Mouse (Mus musculus) intestine, embryonic 15.5 days (tissue): ENCODE measurements around the gene Pias3. TPM values are rescaled to one million over a fixed set of nuclear protein-coding genes. Genes with fewer than 3 reads are reported as not detected.

Experiments
- ATAC-seq: fragments of 200-750 bp; cut with Nextera tagmentation; 2 replicates; pipeline ENCODE4 v1.8.0; 2017; ENCODE audit warnings: moderate TSS enrichment, moderate library complexity
- H3K27ac ChIP-seq: fragments of 300-500 bp; sonication (generic); 2 replicates; pipeline ENCODE4 v1.5.1; 2015; ENCODE audit warnings: mild to moderate bottlenecking, inconsistent platforms
- H3K27me3 ChIP-seq: fragments of 300-500 bp; sonication (generic); replicated peaks from 2 replicates; pipeline ENCODE4 v1.6.1; 2015; ENCODE audit warnings: inconsistent platforms
- H3K36me3 ChIP-seq: fragments of 300-500 bp; sonication (generic); 2 replicates; pipeline ENCODE4 v1.6.1; 2015; ENCODE audit warnings: inconsistent platforms
- H3K4me1 ChIP-seq: fragments of 300-500 bp; sonication (generic); replicated peaks from 2 replicates; pipeline ENCODE4 v1.6.1; 2015; ENCODE audit warnings: inconsistent platforms
- H3K4me2 ChIP-seq: fragments of 300-500 bp; sonication (generic); replicated peaks from 2 replicates; pipeline ENCODE4 v1.6.1; 2015; ENCODE audit warnings: mild to moderate bottlenecking, inconsistent platforms
- H3K4me3 ChIP-seq: fragments of 300-500 bp; sonication (generic); replicated peaks from 2 replicates; pipeline ENCODE4 v1.5.1; 2015; ENCODE audit warnings: inconsistent platforms
- H3K9ac ChIP-seq: fragments of 300-500 bp; sonication (generic); 2 replicates; pipeline ENCODE4 v1.6.1; 2015; ENCODE audit warnings: inconsistent platforms
- H3K9me3 ChIP-seq: fragments of 300-500 bp; sonication (generic); 2 replicates; pipeline ENCODE4 v1.6.1; 2016; ENCODE audit warnings: inconsistent platforms
- WGBS: fragments of 180-500 bp; shearing (Covaris S2); methylation state at CpG from one replicate; pipeline ENCODE4 v1.1.7; 2015; 5-methylcytosine and 5-hydroxymethylcytosine counted together
- polyA plus RNA-seq: library from polyadenylated mRNA; unstranded; fragments of >200 nt; fragmentation: Nextera tagmentation; extraction: Ambion mirVana; gene quantifications from 2 replicates; pipeline ENCODE4 v1.2.1, GENCODE M21; 2015

Gene Pias3
- polyA plus RNA-seq, 1 experiment from 2014 or later: 37.2 TPM

DNA sequence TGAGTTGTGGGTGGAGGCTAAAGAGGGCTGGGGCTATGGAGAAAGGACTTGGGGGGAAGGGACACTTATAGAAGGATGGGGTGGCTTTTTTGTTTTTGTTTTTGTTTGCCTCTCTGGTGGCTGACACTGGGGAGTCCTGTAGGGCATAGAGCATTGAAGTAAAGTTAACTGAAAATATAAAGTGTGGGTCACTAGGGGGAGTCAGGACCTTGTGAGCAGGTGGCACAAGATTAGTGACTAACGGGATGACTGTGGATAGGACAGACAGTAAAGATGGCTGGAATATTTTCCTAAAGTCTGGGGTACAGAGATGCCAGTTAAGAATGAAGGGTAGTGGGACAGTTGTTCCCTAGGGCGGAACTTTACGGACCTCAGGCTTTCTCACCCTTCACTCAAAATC, 5.9 kb upstream of the Pias3 start:
- Histone ChIP-seq H3K36me3 (no peaks in the 10 kb centered on the region), H3K27me3 (no peaks in the 10 kb centered on the region), H3K4me2 (no peak overlapping the region), H3K9ac (no peak overlapping the region), H3K4me1 (no peaks in the 10 kb centered on the region), H3K27ac (no peak overlapping the region), H3K9me3 (no peaks in the 10 kb centered on the region), H3K4me3 (no peak overlapping the region)
- no peak for ATAC-seq
- WGBS: 49% methylated on average over 3 of the region's 3 CpGs

DNA sequence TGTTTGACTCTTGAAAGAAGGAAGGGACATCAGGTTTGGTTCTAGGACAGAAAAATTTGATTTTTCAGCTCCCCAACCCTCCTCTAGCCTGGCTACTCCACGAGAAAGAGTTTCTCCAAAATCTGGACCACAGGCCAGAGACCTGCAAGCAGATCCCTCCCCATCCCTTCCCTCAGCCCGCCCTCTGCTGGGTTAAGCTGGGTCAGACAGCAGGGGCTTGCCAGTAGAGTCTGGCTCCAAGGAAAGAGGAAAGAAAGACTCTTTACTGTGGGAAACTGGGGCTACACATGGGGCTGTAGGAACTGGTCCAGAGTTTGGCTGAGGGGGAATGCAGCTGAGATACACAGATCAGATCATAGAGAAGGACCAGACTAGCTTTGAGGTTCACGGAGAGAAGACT, 3.7 kb upstream of the Pias3 start:
- Histone ChIP-seq H3K4me3 (no peak overlapping the region), H3K4me2 (no peak overlapping the region), H3K27me3 (no peaks in the 10 kb centered on the region), H3K9ac (no peak overlapping the region; the same call in 1 of the 2 replicates), H3K4me1 (peaks cover 7% of the 10 kb centered on the region; the same call in 1 of the 2 replicates), H3K9me3 (no peaks in the 10 kb centered on the region), H3K27ac (no peak overlapping the region), H3K36me3 (no peaks in the 10 kb centered on the region)
- 19% methylated on average over 3 of the region's 3 CpGs for WGBS
- no peak for ATAC-seq

DNA sequence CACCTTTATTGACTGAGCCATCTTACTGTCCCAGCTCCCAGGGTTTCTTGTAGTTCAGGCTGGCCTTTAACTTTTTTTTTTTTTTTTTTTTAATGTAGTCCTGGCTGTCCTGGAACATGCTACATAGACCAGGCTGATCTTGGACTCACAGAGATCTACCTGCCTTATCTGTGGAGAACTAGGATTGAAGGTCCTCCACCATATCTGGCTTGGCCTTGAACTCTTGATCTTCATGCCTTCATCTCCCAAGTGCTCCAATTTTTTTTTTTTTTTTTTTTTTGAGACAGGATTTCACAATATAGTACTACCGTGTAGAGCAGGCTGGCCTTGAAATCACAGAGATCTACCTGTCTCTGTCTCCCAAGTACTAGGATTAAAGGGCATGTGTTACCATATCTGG, 2.6 kb upstream of the Pias3 start:
- Histone ChIP-seq H3K27ac (no peak overlapping the region), H3K27me3 (no peaks in the 10 kb centered on the region), H3K9ac (no peak overlapping the region), H3K36me3 (no peaks in the 10 kb centered on the region), H3K9me3 (no peaks in the 10 kb centered on the region), H3K4me1 (peaks cover 13% of the 10 kb centered on the region; the same call in 1 of the 2 replicates), H3K4me3 (no peak overlapping the region), H3K4me2 (no peak overlapping the region)
- ATAC-seq: no peak
- 70% methylated on average over 1 of the region's 1 CpGs for WGBS

DNA sequence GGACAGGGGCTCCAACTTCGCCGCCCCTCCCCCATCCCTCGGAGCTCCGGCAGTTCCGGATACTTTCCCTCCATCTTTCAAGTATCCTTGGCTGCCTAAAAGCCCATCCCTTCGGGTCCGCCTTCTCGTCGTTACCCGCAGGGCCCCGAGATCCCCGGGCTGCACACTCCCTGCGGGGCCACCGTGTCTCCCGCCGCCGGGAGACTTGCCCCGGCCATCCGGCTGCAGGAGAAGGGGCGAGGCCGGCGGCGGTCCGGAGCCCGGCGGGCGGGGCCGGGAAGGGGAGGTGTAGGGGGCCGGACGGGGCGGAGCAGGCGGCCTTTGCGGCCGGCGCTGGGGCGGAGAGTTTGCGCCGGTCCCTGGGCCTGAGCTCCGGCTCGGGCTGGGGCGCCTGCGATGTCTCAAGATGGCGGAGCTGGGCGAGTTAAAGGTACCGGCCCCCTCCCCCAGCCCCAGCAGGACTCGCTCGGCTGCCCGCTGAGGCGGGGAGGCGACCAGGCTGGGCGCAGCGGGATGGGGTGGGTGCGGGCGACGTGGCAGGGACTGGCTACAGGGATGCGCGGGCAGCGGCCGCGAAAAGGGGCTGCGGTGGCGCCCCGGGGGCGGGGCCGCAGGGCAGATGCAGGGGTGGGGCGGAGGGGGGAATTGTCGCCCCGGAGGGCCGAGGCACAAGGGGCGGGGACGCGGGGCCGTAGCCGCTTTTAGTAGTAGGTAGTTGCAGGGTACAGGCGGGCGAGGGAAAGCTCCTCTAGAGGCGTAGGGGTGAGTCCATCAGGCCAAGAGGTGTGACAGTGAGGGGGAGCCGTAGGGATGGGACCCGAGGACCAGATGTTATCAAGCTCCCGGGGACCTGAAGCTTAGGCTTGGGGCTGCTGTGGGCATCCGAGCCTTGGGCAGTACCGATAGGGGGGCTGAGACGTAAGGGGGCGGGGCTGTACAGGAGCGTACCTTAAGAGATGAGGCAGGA, 865 bp downstream of the Pias3 start:
- under 1% methylated on average over 80 of the region's 85 CpGs for WGBS
- H3K9me3 ChIP-seq: no peaks in the 10 kb centered on the region
- H3K27ac ChIP-seq: peak overlapping the region; percentile 95
- H3K9ac ChIP-seq: peak overlapping the region; percentile 87
- peak; percentile 97 for ATAC-seq
- peaks cover 13% of the 10 kb centered on the region; the same call in 1 of the 2 replicates for H3K36me3 ChIP-seq
- H3K4me1 ChIP-seq: peaks cover 13% of the 10 kb centered on the region; the same call in 1 of the 2 replicates
- peak overlapping the region; percentile 91 for H3K4me3 ChIP-seq
- no peaks in the 10 kb centered on the region for H3K27me3 ChIP-seq
- H3K4me2 ChIP-seq: peak overlapping the region; percentile 89

DNA sequence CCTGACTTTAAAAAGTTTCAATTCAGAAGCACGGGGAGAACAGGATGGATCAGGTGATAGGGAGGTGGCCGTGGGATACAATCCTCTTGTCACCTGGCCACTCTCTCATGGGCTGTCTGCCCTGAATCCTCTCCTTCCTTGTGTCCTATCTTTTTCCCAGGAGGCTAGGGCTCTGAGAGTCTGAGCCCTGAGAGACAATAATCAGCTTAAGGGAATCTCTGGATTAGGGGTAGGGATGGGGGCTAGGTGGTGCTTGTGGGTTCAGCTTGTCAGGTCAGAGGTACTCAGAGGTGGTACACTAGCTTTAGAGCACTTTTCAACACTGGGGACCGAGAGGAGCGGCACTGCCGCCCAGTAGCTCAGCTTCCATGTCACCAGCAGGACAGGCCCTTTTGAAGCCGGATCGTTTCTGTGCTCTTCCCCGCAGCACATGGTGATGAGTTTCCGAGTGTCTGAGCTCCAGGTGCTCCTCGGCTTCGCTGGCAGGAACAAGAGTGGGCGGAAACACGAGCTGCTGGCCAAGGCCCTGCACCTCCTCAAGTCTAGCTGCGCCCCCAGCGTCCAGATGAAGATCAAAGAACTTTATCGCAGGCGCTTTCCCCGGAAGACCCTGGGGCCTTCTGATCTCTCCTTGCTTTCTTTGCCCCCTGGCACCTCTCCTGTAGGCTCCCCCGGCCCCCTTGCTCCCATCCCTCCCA, 3.0 kb downstream of the Pias3 start:
- Histone ChIP-seq H3K4me1 (peaks cover 13% of the 10 kb centered on the region; the same call in 1 of the 2 replicates), H3K36me3 (peaks cover 29% of the 10 kb centered on the region), H3K9ac (no peak overlapping the region), H3K27ac (no peak overlapping the region), H3K4me3 (no peak overlapping the region), H3K4me2 (no peak overlapping the region), H3K27me3 (no peaks in the 10 kb centered on the region), H3K9me3 (no peaks in the 10 kb centered on the region)
- no peak for ATAC-seq
- WGBS: 55% methylated on average over 19 of the region's 19 CpGs

DNA sequence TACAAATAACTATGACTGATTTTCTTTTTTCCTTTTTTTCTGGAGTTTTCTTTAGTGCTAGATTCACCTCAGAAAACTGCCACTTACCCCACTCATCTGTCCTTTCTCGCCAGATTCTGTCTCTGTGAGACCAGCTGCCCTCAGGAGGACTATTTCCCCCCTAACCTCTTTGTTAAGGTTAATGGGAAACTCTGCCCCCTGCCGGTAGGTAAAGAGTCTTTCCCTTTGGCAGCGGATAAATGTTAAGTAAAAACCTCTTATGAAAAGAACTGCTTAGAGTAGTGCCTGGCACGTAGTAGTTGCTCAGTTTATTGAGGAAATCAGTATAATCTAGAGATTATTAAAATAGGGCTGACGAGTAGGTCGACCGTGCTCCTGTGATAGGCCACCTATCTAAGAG, 4.2 kb downstream of the Pias3 start:
- 60% methylated on average over 7 of the region's 7 CpGs for WGBS

DNA sequence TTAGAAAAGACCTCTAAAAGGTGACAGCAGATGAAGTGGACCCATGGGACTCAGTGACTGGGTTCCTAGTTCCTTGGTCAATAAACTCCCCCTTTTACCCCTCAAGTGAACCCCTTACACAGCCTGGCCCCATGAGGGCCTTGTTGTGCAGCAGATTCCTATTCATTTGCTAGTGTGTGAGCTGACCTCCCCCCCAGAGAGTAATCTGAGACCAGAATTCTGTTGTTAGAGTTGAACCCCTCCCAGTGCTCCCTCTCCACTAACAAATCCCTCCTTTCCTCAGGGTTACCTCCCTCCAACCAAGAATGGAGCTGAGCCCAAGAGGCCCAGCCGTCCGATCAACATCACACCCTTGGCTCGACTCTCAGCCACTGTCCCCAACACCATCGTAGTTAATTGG, 4.8 kb downstream of the Pias3 start:
- no peak for ATAC-seq
- Histone ChIP-seq H3K27me3 (no peaks in the 10 kb centered on the region), H3K4me1 (peaks cover 10% of the 10 kb centered on the region; the same call in 1 of the 2 replicates), H3K9ac (no peak overlapping the region), H3K9me3 (no peaks in the 10 kb centered on the region), H3K4me2 (no peak overlapping the region), H3K36me3 (peaks cover 40% of the 10 kb centered on the region), H3K4me3 (no peak overlapping the region), H3K27ac (no peak overlapping the region)
- WGBS: 90% methylated on average over 4 of the region's 4 CpGs

More for the DNA sequence above, 4.2 kb downstream of the Pias3 start:
- Histone ChIP-seq H3K9me3 (no peaks in the 10 kb centered on the region), H3K4me2 (no peak overlapping the region), H3K9ac (no peak overlapping the region), H3K27me3 (no peaks in the 10 kb centered on the region), H3K4me1 (peaks cover 13% of the 10 kb centered on the region; the same call in 1 of the 2 replicates), H3K27ac (no peak overlapping the region), H3K4me3 (no peak overlapping the region), H3K36me3 (peaks cover 40% of the 10 kb centered on the region)
- ATAC-seq: no peak

DNA sequence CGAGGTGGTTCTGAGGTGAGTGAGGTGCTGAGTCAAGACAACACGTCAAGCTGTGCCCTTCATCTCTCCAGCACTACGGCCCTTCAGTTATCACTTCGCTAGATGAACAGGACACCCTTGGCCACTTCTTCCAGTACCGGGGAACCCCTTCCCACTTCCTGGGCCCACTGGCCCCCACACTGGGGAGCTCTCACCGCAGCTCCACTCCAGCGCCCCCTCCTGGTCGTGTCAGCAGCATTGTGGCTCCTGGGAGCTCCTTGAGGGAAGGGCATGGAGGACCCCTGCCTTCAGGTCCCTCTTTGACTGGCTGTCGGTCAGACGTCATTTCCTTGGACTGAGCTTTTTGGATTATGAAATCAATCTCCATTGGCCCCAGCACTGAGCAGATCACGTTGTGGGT, 8.6 kb downstream of the Pias3 start:
- H3K36me3 ChIP-seq: peaks cover 40% of the 10 kb centered on the region
- no peaks in the 10 kb centered on the region for H3K27me3 ChIP-seq
- H3K4me3 ChIP-seq: no peak overlapping the region
- no peak overlapping the region for H3K4me2 ChIP-seq
- peaks cover 5% of the 10 kb centered on the region; the same call in 1 of the 2 replicates for H3K4me1 ChIP-seq
- H3K9me3 ChIP-seq: no peaks in the 10 kb centered on the region
- no peak overlapping the region for H3K9ac ChIP-seq
- no peak for ATAC-seq
- no peak overlapping the region for H3K27ac ChIP-seq
- WGBS: 70% methylated on average over 11 of the region's 11 CpGs

DNA sequence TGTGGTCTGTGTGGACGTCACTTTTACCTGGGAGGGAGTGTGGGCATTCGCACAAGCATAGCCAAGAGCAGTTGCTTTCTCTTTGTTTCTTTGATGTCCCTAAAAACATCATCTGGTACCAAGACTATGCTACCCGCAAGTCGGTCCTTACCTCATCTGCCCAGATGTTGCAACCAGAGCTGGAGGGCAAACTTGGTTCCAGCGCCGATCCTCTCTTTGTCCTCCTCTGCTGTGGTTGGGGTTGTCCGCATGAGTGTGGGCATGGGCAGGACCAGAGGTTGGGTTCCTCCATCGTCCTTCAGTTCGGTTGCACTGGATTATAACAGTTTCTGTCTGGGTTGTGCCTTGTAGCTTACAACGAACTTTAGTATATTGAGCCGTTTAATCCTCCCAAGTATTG, 10.0 kb downstream of the Pias3 start:
- H3K9me3 ChIP-seq: no peaks in the 10 kb centered on the region
- H3K36me3 ChIP-seq: peaks cover 42% of the 10 kb centered on the region

DNA sequence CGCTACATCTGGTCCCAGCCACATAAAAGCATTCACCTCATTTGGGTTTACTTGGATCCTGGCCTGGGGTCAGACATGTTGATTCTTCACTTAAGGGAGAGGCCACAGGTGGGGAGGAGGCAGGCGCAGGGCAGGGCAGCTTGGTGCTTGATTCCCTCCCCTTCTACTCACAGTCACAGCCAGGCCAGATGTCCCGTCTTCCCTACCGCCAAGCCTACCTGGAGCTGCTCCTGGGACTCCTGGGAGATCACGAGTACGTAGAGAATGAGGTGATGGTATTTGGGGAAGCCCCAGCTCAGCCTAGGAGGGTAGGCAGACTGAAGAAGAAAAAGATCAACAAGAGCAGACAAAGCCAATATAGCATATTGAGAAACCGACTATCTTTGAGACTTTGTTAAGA, 10.8 kb downstream of the Pias3 start:
- Histone ChIP-seq H3K4me2 (no peak overlapping the region), H3K4me1 (peaks cover 5% of the 10 kb centered on the region; the same call in 1 of the 2 replicates), H3K27me3 (no peaks in the 10 kb centered on the region), H3K4me3 (no peak overlapping the region), H3K27ac (no peak overlapping the region), H3K9me3 (no peaks in the 10 kb centered on the region), H3K36me3 (peaks cover 37% of the 10 kb centered on the region), H3K9ac (no peak overlapping the region)
- 72% methylated on average over 7 of the region's 7 CpGs for WGBS
- ATAC-seq: no peak

More for the DNA sequence above, 10.0 kb downstream of the Pias3 start:
- Histone ChIP-seq H3K4me2 (no peak overlapping the region), H3K4me1 (peaks cover 5% of the 10 kb centered on the region; the same call in 1 of the 2 replicates), H3K9ac (no peak overlapping the region), H3K27me3 (no peaks in the 10 kb centered on the region), H3K4me3 (no peak overlapping the region), H3K27ac (no peak overlapping the region)
- ATAC-seq: no peak
- WGBS: 88% methylated on average over 11 of the region's 11 CpGs

DNA sequence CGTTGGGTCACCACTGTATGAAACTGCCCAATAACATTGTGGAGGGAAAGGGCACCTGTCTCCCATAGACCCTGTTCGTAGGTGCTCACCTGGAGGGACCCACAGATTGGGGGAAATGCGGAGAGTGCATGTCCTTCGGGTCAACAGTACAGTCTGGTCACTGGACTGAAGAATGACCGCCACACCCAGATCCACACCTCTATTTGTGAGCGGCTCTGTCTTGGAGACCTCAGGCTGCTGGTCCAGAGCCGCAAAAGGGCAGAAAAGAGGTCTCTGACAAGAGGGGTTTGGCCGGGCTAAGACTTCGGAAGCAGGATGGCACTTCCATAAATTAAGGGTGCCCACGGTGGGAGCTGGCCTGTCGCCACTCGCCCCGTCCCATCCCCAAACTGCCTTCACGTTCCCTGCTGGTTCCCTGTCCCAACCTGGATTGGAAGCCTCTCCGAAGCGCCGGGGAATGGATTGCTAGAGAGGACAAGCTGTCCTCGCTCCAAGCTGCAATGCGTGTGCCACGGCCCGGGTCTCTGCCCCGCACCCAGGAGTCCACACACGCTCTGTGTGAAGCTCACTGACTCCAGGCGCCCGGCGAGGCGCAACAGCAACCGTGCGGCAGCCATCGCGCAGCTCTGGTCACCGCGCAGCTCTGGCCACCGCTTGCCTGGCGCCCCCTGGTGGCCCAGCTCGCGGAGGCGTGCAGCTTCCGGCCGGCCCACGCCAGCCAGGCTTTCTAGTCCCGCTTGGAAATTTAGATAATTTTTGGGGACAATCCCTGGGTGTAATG, 11.9 kb downstream of the Pias3 start, which contains the start of gene Nudt17:
Gene Nudt17, minus strand, starts transcription at position 660 of the 781 bp plus-strand sequence.
- peak within 1 kb of the TSS; percentile 100 for H3K4me2 ChIP-seq
- H3K9me3 ChIP-seq: no peaks in the 10 kb centered on the region
- peaks cover 5% of the 10 kb centered on the region; the same call in 1 of the 2 replicates for H3K4me1 ChIP-seq
- peak within 1 kb of the TSS; percentile 54 for H3K4me3 ChIP-seq
- WGBS: 4% methylated on average over 42 of the region's 42 CpGs
- H3K36me3 ChIP-seq: peaks cover 33% of the 10 kb centered on the region
- peak within 1 kb of the TSS; percentile 65 for H3K9ac ChIP-seq
- ATAC-seq: peak; percentile 91
- no peaks in the 10 kb centered on the region for H3K27me3 ChIP-seq
- H3K27ac ChIP-seq: no peak within 1 kb of the TSS
